Comparison of ENCODE assay signal across 8 mouse cellular contexts in genomic region chr4:139191605-139192498, GRCm38 (mm10). TPM values are rescaled to one million over a fixed set of nuclear protein-coding genes. Genes with fewer than 3 reads are reported as not detected.
DNase-seq lines count a peak whose midpoint lies in the region; ATAC-seq and TF ChIP-seq lines count a peak whose summit lies in the region.

No protein-coding gene starts in this region.

- H3K36me3 ChIP-seq in heart, embryonic 16.5 days (ENCODE audit: control insufficient read depth, insufficient read depth), result no peaks in the 10 kb centered on the region
- H3K36me3 ChIP-seq in G1E (replicated peaks), result peaks cover 51% of the 10 kb centered on the region
- no peaks in the 10 kb centered on the region for H3K36me3 ChIP-seq in hindbrain, embryonic 14.5 days (replicated peaks; ENCODE audit: control insufficient read depth, insufficient read depth)
- no peaks in the 10 kb centered on the region for H3K36me3 ChIP-seq in midbrain, embryonic 13.5 days

- no peak for DNase-seq in heart, postnatal 14 days
- DNase-seq in G1E (ENCODE audit: low spot score), result no peak
- DNase-seq in hindbrain, embryonic 14.5 days (ENCODE audit: low spot score), result no peak
- no peak for DNase-seq in urinary bladder, postnatal 10 days (ENCODE audit: low spot score)
- no peak for DNase-seq in layer of hippocampus, postnatal 10 days (ENCODE audit: low spot score in 2 of 2)
- no peak for DNase-seq in T-cell, adult 2 months (ENCODE audit: low spot score)

- 10% methylated on average over 19 of the region's 19 CpGs for WGBS in heart, embryonic 16.5 days
- 22% methylated on average over 19 of the region's 19 CpGs for WGBS in hindbrain, embryonic 14.5 days
- WGBS in midbrain, embryonic 13.5 days, result 21% methylated on average over 19 of the region's 19 CpGs

- TF ChIP-seq CTCF in G1E (IDR thresholded peaks at IDR 0.05; ENCODE audit: low read depth, low read length), result no peak

- H3K27me3 ChIP-seq in heart, embryonic 16.5 days (ENCODE audit: control insufficient read depth, insufficient read depth, low read length), result no peaks in the 10 kb centered on the region
- no peaks in the 10 kb centered on the region for H3K27me3 ChIP-seq in G1E (ENCODE audit: insufficient read depth, low read length)
- H3K27me3 ChIP-seq in hindbrain, embryonic 14.5 days (ENCODE audit: control insufficient read depth, insufficient read depth, low read length), result no peaks in the 10 kb centered on the region
- no peaks in the 10 kb centered on the region for H3K27me3 ChIP-seq in midbrain, embryonic 13.5 days

- peak overlapping the region; percentile 93 for H3K4me3 ChIP-seq in heart, embryonic 16.5 days (ENCODE audit: low read length)
- peak overlapping the region; percentile 87 for H3K4me3 ChIP-seq in G1E (ENCODE audit: low read depth, low read length)
- H3K4me3 ChIP-seq in hindbrain, embryonic 14.5 days (replicated peaks; ENCODE audit: low read length), result peak overlapping the region; percentile 100
- peak overlapping the region; percentile 98 for H3K4me3 ChIP-seq in midbrain, embryonic 13.5 days (replicated peaks)

- H3K9me3 ChIP-seq in heart, embryonic 16.5 days (replicated peaks; ENCODE audit: control insufficient read depth, low read length), result no peaks in the 10 kb centered on the region
- H3K9me3 ChIP-seq in G1E (replicated peaks), result no peaks in the 10 kb centered on the region
- H3K9me3 ChIP-seq in hindbrain, embryonic 14.5 days (ENCODE audit: control insufficient read depth, low read length), result no peaks in the 10 kb centered on the region
- no peaks in the 10 kb centered on the region for H3K9me3 ChIP-seq in midbrain, embryonic 13.5 days

- peak; percentile 77 for ATAC-seq in heart, embryonic 16.5 days (replicated peaks; ENCODE audit: extremely low read depth, insufficient read depth, low FRiP score)
- no peak for ATAC-seq in G1E (ENCODE audit: extremely low read depth, insufficient number of reproducible peaks, low FRiP score, poor library complexity, severe bottlenecking)
- no peak for ATAC-seq in hindbrain, embryonic 14.5 days (ENCODE audit: low FRiP score)
- ATAC-seq in midbrain, embryonic 13.5 days, result no peak

- H3K9ac ChIP-seq in heart, embryonic 16.5 days (ENCODE audit: low read length), result peak overlapping the region; percentile 83
- H3K9ac ChIP-seq in hindbrain, embryonic 14.5 days, result peak overlapping the region; percentile 86
- H3K9ac ChIP-seq in midbrain, embryonic 13.5 days (replicated peaks), result peak overlapping the region; percentile 88

- intact Hi-C loops in heart, postnatal 14 days (cut with DNase I), result loop anchor here (2.0 to 5.0 kb wide), 3 partner anchors 17 to 100 kb away; partner anchors contain the start of genes Minos1 and Nbl1

- peak overlapping the region; percentile 74 for H3K4me2 ChIP-seq in heart, embryonic 16.5 days (ENCODE audit: low read depth, low read length)
- H3K4me2 ChIP-seq in hindbrain, embryonic 14.5 days (replicated peaks), result peak overlapping the region; percentile 99
- peak overlapping the region; percentile 68 for H3K4me2 ChIP-seq in midbrain, embryonic 13.5 days (replicated peaks)

- peak overlapping the region; percentile 87 for H3K27ac ChIP-seq in heart, embryonic 16.5 days (ENCODE audit: low read length)
- H3K27ac ChIP-seq in hindbrain, embryonic 14.5 days, result peak overlapping the region; percentile 89
- peak overlapping the region; percentile 92 for H3K27ac ChIP-seq in midbrain, embryonic 13.5 days

- H3K4me1 ChIP-seq in heart, embryonic 16.5 days (ENCODE audit: control insufficient read depth, insufficient read depth, low read length), result peaks cover 39% of the 10 kb centered on the region
- H3K4me1 ChIP-seq in G1E (ENCODE audit: insufficient read depth, low read depth, low read length), result peaks cover 53% of the 10 kb centered on the region
- peaks cover 24% of the 10 kb centered on the region for H3K4me1 ChIP-seq in hindbrain, embryonic 14.5 days (replicated peaks; ENCODE audit: control insufficient read depth, insufficient read depth, low read length)
- H3K4me1 ChIP-seq in midbrain, embryonic 13.5 days (replicated peaks), result peaks cover 43% of the 10 kb centered on the region

RNA-seq across cellular contexts. Expression of gene Capzb, which starts 0.8 kb away (rescaled TPM):
- 382 and 385 TPM in 2 replicates for polyA plus RNA-seq in heart, embryonic 16.5 days (2015; fragmentation: Nextera tagmentation; extraction: Ambion mirVana)
- 100 to 1,000 TPM; 418 to 433 TPM for total RNA-seq in heart, postnatal 14 days (2021)
- total RNA-seq in G1E (2014; fragmentation: Nextera tagmentation) (310 and 312 TPM in 2 replicates), G1E (2017) (86.7 and 91.8 TPM in 2 replicates)
- polyA plus RNA-seq in G1E (2012), result 99.4 and 110 TPM in 2 replicates
- polyA plus RNA-seq in hindbrain, embryonic 14.5 days (2014; fragmentation: Nextera tagmentation; extraction: Ambion mirVana), result 248 and 249 TPM in 2 replicates
- polyA plus RNA-seq in midbrain, embryonic 13.5 days (2015; fragmentation: Nextera tagmentation; extraction: Ambion mirVana), result 321 and 324 TPM in 2 replicates
- 100 to 1,000 TPM; 343 to 381 TPM for total RNA-seq in layer of hippocampus, postnatal 10 days (2021)
